Comparison of ENCODE assay signal across 30 mouse cellular contexts in the genomic region with DNA sequence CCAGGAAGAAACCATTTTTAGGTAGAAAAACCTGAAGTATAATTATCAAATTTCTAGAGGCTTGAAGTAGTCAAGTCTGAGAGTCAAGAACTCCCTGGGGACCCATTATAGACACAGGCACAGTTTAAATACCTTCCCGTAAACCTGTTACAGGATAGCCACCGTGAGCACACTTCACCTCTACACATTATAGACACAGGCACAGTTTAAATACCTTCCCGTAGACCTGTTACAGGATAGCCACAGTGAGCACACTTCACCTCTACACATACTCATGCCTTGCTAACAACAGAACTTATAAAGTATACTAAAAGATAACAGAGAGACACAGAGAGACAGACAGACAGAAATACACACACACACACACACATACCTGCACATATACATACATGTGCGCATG. TPM values are rescaled to one million over a fixed set of nuclear protein-coding genes. Genes with fewer than 3 reads are reported as not detected.
"Had no signal": no experiment of that assay in that cellular context is flagged by ENCODE, and none has a peak within 500 bp of the region (broad histone marks: within the 10 kb centered on the region; RNA-seq: fewer than 3 reads in every experiment).

No protein-coding gene starts in this region.

- H3K4me3 ChIP-seq: embryonic facial prominence, embryonic 10.5 days; embryonic facial prominence, embryonic 12.5 days; embryonic facial prominence, embryonic 13.5 days; embryonic facial prominence, embryonic 15.5 days; erythroblast, embryonic 14.5 days; forebrain, embryonic 10.5 days; forebrain, embryonic 12.5 days; forebrain, embryonic 13.5 days; forebrain, embryonic 15.5 days; gastrocnemius, adult 2 months had no signal

- H3K36me3 ChIP-seq: embryonic facial prominence, embryonic 10.5 days; embryonic facial prominence, embryonic 12.5 days; embryonic facial prominence, embryonic 13.5 days; embryonic facial prominence, embryonic 15.5 days; forebrain, embryonic 10.5 days; forebrain, embryonic 12.5 days; forebrain, embryonic 15.5 days had no signal

- H3K9ac ChIP-seq: embryonic facial prominence, embryonic 12.5 days; embryonic facial prominence, embryonic 13.5 days; embryonic facial prominence, embryonic 15.5 days; forebrain, embryonic 12.5 days; forebrain, embryonic 13.5 days; forebrain, embryonic 15.5 days; forebrain, postnatal 0 days had no signal

- H3K27ac ChIP-seq: embryonic facial prominence, embryonic 10.5 days; embryonic facial prominence, embryonic 12.5 days; embryonic facial prominence, embryonic 13.5 days; embryonic facial prominence, embryonic 15.5 days; forebrain, embryonic 10.5 days; forebrain, embryonic 12.5 days; forebrain, embryonic 13.5 days; forebrain, embryonic 15.5 days; gastrocnemius, adult 2 months had no signal

- H3K4me1 ChIP-seq: embryonic facial prominence, embryonic 12.5 days; embryonic facial prominence, embryonic 15.5 days; forebrain, embryonic 15.5 days had no signal

- H3K9me3 ChIP-seq: embryonic facial prominence, embryonic 10.5 days; embryonic facial prominence, embryonic 12.5 days; embryonic facial prominence, embryonic 13.5 days; embryonic facial prominence, embryonic 15.5 days; forebrain, embryonic 10.5 days; forebrain, embryonic 12.5 days; forebrain, embryonic 13.5 days; forebrain, embryonic 15.5 days had no signal

- H3K27me3 ChIP-seq: embryonic facial prominence, embryonic 12.5 days; embryonic facial prominence, embryonic 13.5 days; embryonic facial prominence, embryonic 15.5 days; forebrain, embryonic 12.5 days; forebrain, embryonic 13.5 days; forebrain, embryonic 15.5 days had no signal

- DNase-seq: cerebellum, adult 18-20 months; cerebellum, adult 2 months; cerebellum, adult 8-10 months; cerebellum, adult 9-10 months; cerebellum, adult 9-11 months; cerebellum, postnatal 10 days; cerebellum, postnatal 14 days; cerebellum, postnatal 25 days; cerebellum, postnatal 36 days; embryo, embryonic 11 days; forebrain, postnatal 0 days; gastrocnemius, adult 2 months; gastrocnemius, postnatal 10 days; gastrocnemius, postnatal 14 days; gastrocnemius, postnatal 25 days; gastrocnemius, postnatal 36 days; heart, adult 11 months had no signal

- ATAC-seq: forebrain, embryonic 13.5 days; forebrain, embryonic 14.5 days; forebrain, embryonic 15.5 days; forebrain, embryonic 16.5 days; forebrain, postnatal 0 days had no signal

- H3K4me2 ChIP-seq: embryonic facial prominence, embryonic 12.5 days; embryonic facial prominence, embryonic 13.5 days; embryonic facial prominence, embryonic 15.5 days; forebrain, embryonic 12.5 days; forebrain, embryonic 13.5 days; forebrain, embryonic 15.5 days had no signal

RNA-seq across cellular contexts. Expression of a gene that starts 24.5 kb away (rescaled TPM):
- polyA plus RNA-seq: embryonic facial prominence, embryonic 12.5 days; embryonic facial prominence, embryonic 13.5 days; embryonic facial prominence, embryonic 15.5 days; erythroblast, embryonic 14.5 days; forebrain, embryonic 10.5 days; forebrain, embryonic 11.5 days; forebrain, embryonic 12.5 days; forebrain, embryonic 13.5 days; forebrain, embryonic 15.5 days; gonadal fat pad, adult 2 months had no signal
